8 mouse cellular contexts compared by ENCODE assay signal in the genomic region with DNA sequence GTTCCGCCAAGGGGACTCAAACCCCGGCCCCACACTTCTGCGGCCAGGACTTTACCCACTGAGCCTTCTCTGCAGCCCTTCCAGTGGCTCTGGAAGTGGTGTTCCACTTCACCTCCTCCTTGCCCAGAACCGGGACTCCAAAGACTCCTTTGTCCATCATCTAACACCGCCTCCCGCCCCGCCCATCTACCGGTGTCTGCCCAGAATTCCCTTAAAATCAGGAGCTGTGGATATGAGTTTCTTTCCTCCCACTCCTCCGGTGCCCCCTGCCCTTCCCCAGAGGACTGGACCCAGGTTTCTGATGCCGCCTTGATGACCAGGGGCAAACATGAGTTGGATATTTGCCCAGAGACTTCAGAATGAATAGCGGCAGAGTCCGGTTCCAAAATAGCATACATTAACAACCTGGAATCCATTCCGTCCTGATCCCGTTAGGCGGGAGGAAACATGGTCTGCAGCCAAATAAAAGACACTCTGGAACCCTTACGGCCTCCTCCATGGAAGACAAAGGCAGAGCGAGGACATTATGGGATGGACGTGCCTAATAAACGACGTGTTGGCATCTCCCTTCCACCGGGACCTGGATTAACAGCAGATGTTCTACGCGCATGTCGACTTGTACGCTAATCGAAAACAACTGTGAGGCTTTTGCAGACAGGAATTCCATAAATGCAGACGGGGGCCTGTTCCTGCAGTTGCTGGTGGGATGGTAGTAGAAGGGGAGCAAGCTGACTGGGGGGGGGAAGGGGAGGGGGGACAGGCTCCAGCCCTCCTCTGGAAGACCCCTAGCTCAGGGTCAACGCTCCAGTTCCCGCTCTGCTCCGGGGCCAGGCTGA.
DNase-seq lines count a peak whose midpoint lies in the region; ATAC-seq and TF ChIP-seq lines count a peak whose summit lies in the region.

No protein-coding gene starts in this region.

- intact Hi-C loops in heart, adult 2 months (cut with DNase I) = no loop called here
- intact Hi-C loops in left cerebral cortex, postnatal 4 days (cut with DNase I) = no loop called here

- WGBS in heart, embryonic 12.5 days = 52% methylated on average over 30 of the region's 30 CpGs
- 40% methylated on average over 30 of the region's 30 CpGs for WGBS in heart, adult 2 months
- WGBS in cerebellum, adult 2 months = 24% methylated on average over 30 of the region's 30 CpGs

- peak overlapping the region; percentile 14; the same call in 1 of the 2 replicates for H3K4me3 ChIP-seq in heart, embryonic 12.5 days
- H3K4me3 ChIP-seq in heart, adult 2 months = no peak overlapping the region
- H3K4me3 ChIP-seq in cerebellum, adult 2 months (replicated peaks; ENCODE audit: insufficient read depth, low read depth, low read length) = no peak overlapping the region

- no peak for ATAC-seq in heart, embryonic 12.5 days (ENCODE audit: insufficient number of reproducible peaks, low FRiP score)

- H3K4me1 ChIP-seq in heart, embryonic 12.5 days (replicated peaks) = peaks cover 18% of the 10 kb centered on the region
- no peaks in the 10 kb centered on the region for H3K4me1 ChIP-seq in heart, adult 2 months (ENCODE audit: control insufficient read depth, insufficient read depth, low read length)
- no peaks in the 10 kb centered on the region; the same call in 1 of the 2 replicates for H3K4me1 ChIP-seq in cerebellum, adult 2 months (ENCODE audit: control insufficient read depth, insufficient read depth, low read length)

- peaks cover 5% of the 10 kb centered on the region; the same call in 1 of the 2 replicates for H3K9me3 ChIP-seq in heart, embryonic 12.5 days (replicated peaks)

- no peaks in the 10 kb centered on the region; the same call in 1 of the 2 replicates for H3K27me3 ChIP-seq in heart, embryonic 12.5 days (replicated peaks)
- no peaks in the 10 kb centered on the region for H3K27me3 ChIP-seq in heart, adult 2 months (ENCODE audit: control insufficient read depth, insufficient read depth, low read length)
- H3K27me3 ChIP-seq in cerebellum, adult 2 months (ENCODE audit: control insufficient read depth, insufficient read depth, low read length) = no peaks in the 10 kb centered on the region; the same call in 1 of the 2 replicates

- H3K36me3 ChIP-seq in heart, embryonic 12.5 days = no peaks in the 10 kb centered on the region
- no peaks in the 10 kb centered on the region for H3K36me3 ChIP-seq in heart, adult 2 months (ENCODE audit: control insufficient read depth, insufficient read depth, low read length)

- peak overlapping the region; percentile 6 for H3K27ac ChIP-seq in heart, embryonic 12.5 days (ENCODE audit: poor library complexity, severe bottlenecking)
- H3K27ac ChIP-seq in heart, adult 2 months = no peak overlapping the region
- H3K27ac ChIP-seq in cerebellum, adult 2 months (ENCODE audit: insufficient read depth, low read length) = no peak overlapping the region

- no peak overlapping the region for H3K9ac ChIP-seq in heart, embryonic 12.5 days
- no peak overlapping the region for H3K9ac ChIP-seq in heart, adult 2 months (ENCODE audit: low read depth, low read length)

- no peak for TF ChIP-seq EP300 in heart, adult 2 months (IDR thresholded peaks at IDR 0.05; ENCODE audit: insufficient read depth, low read depth, low read length)

- DNase-seq in heart, adult 2 months = no peak
- DNase-seq in embryo, embryonic 10.5 days (ENCODE audit: low spot score) = peak; percentile 81
- peak; percentile 40 for DNase-seq in heart, postnatal 4 days
- peak; percentile 85 for DNase-seq in mesoderm, embryonic 11.5 days (ENCODE audit: low read depth, low spot score)
- DNase-seq in right cerebral cortex, adult 2 months (ENCODE audit: low spot score in 2 of 2) = no peak
- no peak for DNase-seq in left cerebral cortex, postnatal 4 days
- no peak for DNase-seq in cerebellum, adult 2 months

- TF ChIP-seq CTCF in heart, adult 2 months (IDR thresholded peaks at IDR 0.05) = no peak
- no peak for TF ChIP-seq CTCF in cerebellum, adult 2 months (IDR thresholded peaks at IDR 0.05; ENCODE audit: borderline replicate concordance, insufficient read depth, low read depth, low read length)

- TF ChIP-seq POLR2A in heart, adult 2 months (IDR thresholded peaks at IDR 0.05; ENCODE audit: insufficient read depth, low read depth, low read length) = no peak
- no peak for TF ChIP-seq POLR2A in cerebellum, adult 2 months (IDR thresholded peaks at IDR 0.05; ENCODE audit: borderline replicate concordance, insufficient read depth, low read length)

- peak overlapping the region; percentile 52 for H3K4me2 ChIP-seq in heart, embryonic 12.5 days

- no peaks in the 10 kb centered on the region for H3K79me2 ChIP-seq in heart, adult 2 months (replicated peaks; ENCODE audit: control insufficient read depth, insufficient read depth, low read length)

Comparison
In these comparisons a context has a peak if more than half of its experiments do, and no peak if none do; other contexts are left out.
1. DNase-seq: peak in embryo, embryonic 10.5 days (single experiment), heart, postnatal 4 days (single experiment) and mesoderm, embryonic 11.5 days (single experiment); none in heart, adult 2 months (0 of 2), right cerebral cortex, adult 2 months (0 of 2), left cerebral cortex, postnatal 4 days (single experiment) and cerebellum, adult 2 months (0 of 2).